Mouse (Mus musculus) limb, embryonic 13.5 days (tissue): Measurements from ENCODE around the gene Lhfpl4. TPM values are rescaled to one million over a fixed set of nuclear protein-coding genes. Genes with fewer than 3 reads are reported as not detected.

Experiments used
- ATAC-seq: fragments of 200-750 bp; cut with Nextera tagmentation; 2 replicates; pipeline ENCODE4 v1.8.0; 2017; ENCODE audit warnings: low read depth, moderate number of reproducible peaks, moderate TSS enrichment; ENCODE audit not compliant: low FRiP score
- H3K27ac ChIP-seq: fragments of 300-500 bp; sonication (generic); 2 replicates; pipeline ENCODE4 v1.5.1; 2015; ENCODE audit warnings: inconsistent platforms, mild to moderate bottlenecking, moderate library complexity
- H3K27me3 ChIP-seq: fragments of 300-500 bp; sonication (generic); 2 replicates; pipeline ENCODE4 v1.6.1; 2015; ENCODE audit warnings: mild to moderate bottlenecking, inconsistent platforms
- H3K36me3 ChIP-seq: fragments of 300-500 bp; sonication (generic); 2 replicates; pipeline ENCODE4 v1.6.1; 2015; ENCODE audit warnings: inconsistent platforms, mild to moderate bottlenecking, moderate library complexity
- H3K4me1 ChIP-seq: fragments of 300-500 bp; sonication (generic); 2 replicates; pipeline ENCODE4 v1.6.1; 2015; ENCODE audit warnings: inconsistent platforms
- H3K4me2 ChIP-seq: fragments of 300-500 bp; sonication (generic); replicated peaks from 2 replicates; pipeline ENCODE4 v1.6.1; 2015; ENCODE audit warnings: inconsistent platforms, mild to moderate bottlenecking, moderate library complexity
- H3K4me3 ChIP-seq: fragments of 300-500 bp; sonication (generic); 2 replicates; pipeline ENCODE4 v1.5.1; 2015; ENCODE audit warnings: moderate library complexity, mild to moderate bottlenecking, inconsistent platforms
- H3K9ac ChIP-seq: fragments of 300-500 bp; sonication (generic); 2 replicates; pipeline ENCODE4 v1.6.1; 2015; ENCODE audit warnings: mild to moderate bottlenecking, inconsistent platforms
- H3K9me3 ChIP-seq: fragments of 300-500 bp; sonication (generic); 2 replicates; pipeline ENCODE4 v1.6.1; 2016; ENCODE audit warnings: inconsistent platforms
- WGBS: fragments of 180-500 bp; shearing (Covaris S2); methylation state at CpG from one replicate; pipeline ENCODE4 v1.1.7; 2015; 5-methylcytosine and 5-hydroxymethylcytosine counted together
- polyA plus RNA-seq: library from polyadenylated mRNA; unstranded; fragments of >200 nt; fragmentation: Nextera tagmentation; extraction: Ambion mirVana; gene quantifications from 2 replicates; pipeline ENCODE4 v1.2.1, GENCODE M21; 2015

Lhfpl4 gene
- polyA plus RNA-seq, 1 experiment from 2014 or later = 0.80 TPM

DNA sequence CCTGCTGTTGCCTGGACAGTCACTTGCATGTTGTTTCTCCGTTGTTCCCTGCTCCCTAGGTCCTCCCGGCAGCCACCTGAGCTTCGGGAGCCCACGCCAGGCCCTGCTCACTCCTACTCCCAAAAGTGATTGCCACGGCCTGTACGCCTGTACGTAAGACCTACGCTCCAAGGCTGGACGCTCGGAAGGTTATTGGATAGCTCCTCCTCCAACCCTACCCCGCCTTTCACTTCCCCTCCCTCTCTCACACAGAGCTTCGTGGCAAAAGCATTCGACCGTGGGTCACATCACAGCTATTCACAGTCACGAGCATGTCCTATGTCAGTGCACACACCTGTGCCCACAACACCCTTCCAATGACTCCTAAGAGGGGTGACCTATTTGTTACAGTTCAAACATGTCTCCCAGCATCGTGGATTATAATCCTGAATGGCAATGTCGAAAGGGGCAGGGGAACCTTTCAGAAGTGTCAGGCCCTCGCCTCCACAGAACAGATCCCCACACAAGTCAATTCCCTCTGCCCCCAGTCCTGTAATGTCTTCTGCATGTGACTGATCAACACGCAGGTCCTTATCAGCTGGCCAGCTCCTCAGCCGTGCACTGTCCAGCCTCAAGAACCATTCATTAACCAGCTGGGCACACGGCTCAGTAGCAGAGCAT lies 10.2 kb downstream of the Lhfpl4 start:
- no peak for ATAC-seq
- WGBS = 79% methylated on average over 21 of the region's 21 CpGs
- H3K9ac ChIP-seq = no peak overlapping the region

DNA sequence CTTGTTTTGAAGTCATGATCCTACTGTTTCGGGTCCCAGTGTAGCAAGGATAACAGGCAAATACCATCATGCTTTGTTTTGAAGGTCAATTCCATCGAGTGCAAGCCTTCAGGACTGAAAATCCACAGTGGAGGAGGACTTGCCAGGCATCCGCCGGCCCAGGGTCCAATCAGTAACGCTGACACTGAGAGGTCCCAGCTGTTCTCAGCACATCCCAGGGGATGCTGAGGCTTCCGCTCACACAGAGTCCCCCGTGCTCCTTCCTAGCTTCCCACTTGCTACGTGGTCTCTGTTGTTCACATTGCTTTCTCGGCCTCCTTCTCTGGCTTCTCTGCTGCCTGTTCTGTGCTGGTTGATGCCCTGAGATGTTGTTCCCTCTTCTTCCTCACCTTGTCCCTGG lies 11.0 kb downstream of the Lhfpl4 start:
- ATAC-seq = no peak

More for the DNA sequence above, 10.2 kb downstream of the Lhfpl4 start:
- no peaks in the 10 kb centered on the region for H3K9me3 ChIP-seq
- no peak overlapping the region for H3K4me3 ChIP-seq
- no peaks in the 10 kb centered on the region for H3K36me3 ChIP-seq
- no peaks in the 10 kb centered on the region for H3K27me3 ChIP-seq
- H3K4me2 ChIP-seq = no peak overlapping the region
- no peaks in the 10 kb centered on the region for H3K4me1 ChIP-seq
- H3K27ac ChIP-seq = no peak overlapping the region

DNA sequence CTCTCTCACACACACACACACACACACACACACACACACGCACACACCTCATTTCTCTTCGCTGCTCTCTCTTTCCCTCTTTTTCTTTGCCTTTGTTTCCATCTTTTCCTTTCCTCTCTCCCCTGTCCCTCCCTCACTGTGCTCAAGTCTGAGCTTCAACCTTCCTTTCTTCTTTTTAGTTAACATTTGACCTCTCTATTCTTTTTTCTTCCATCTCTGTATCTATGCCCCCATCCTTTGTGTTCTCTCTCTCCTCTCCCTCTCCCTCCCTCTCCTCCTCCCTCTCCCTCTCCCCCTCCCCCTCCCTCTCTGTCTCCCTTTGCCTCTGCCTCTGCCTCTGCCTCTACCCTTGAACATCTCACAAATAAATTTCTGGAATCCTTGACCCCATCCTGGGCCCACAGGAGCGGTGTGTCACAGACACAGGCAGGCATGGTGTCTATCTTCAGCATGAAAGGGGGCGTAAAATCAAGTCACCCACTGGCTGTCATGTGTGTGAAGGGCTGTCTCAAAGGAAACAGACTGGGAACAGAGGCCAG lies 15.9 kb downstream of the Lhfpl4 start:
- no peak overlapping the region for H3K4me3 ChIP-seq
- H3K4me2 ChIP-seq = no peak overlapping the region
- no peaks in the 10 kb centered on the region for H3K4me1 ChIP-seq
- no peak overlapping the region for H3K9ac ChIP-seq
- H3K27me3 ChIP-seq = no peaks in the 10 kb centered on the region
- ATAC-seq = no peak
- 43% methylated on average over 4 of the region's 4 CpGs for WGBS
- 0 out of 2 replicates have a peak, but pooled peaks cover 4% of the 10 kb centered on the region for H3K9me3 ChIP-seq
- H3K36me3 ChIP-seq = no peaks in the 10 kb centered on the region
- H3K27ac ChIP-seq = no peak overlapping the region

More for the DNA sequence above, 11.0 kb downstream of the Lhfpl4 start:
- WGBS = 80% methylated on average over 9 of the region's 9 CpGs
- Histone ChIP-seq H3K27me3 (no peaks in the 10 kb centered on the region), H3K27ac (no peak overlapping the region), H3K9me3 (no peaks in the 10 kb centered on the region), H3K4me3 (no peak overlapping the region), H3K4me1 (no peaks in the 10 kb centered on the region), H3K9ac (no peak overlapping the region), H3K36me3 (no peaks in the 10 kb centered on the region), H3K4me2 (no peak overlapping the region)

DNA sequence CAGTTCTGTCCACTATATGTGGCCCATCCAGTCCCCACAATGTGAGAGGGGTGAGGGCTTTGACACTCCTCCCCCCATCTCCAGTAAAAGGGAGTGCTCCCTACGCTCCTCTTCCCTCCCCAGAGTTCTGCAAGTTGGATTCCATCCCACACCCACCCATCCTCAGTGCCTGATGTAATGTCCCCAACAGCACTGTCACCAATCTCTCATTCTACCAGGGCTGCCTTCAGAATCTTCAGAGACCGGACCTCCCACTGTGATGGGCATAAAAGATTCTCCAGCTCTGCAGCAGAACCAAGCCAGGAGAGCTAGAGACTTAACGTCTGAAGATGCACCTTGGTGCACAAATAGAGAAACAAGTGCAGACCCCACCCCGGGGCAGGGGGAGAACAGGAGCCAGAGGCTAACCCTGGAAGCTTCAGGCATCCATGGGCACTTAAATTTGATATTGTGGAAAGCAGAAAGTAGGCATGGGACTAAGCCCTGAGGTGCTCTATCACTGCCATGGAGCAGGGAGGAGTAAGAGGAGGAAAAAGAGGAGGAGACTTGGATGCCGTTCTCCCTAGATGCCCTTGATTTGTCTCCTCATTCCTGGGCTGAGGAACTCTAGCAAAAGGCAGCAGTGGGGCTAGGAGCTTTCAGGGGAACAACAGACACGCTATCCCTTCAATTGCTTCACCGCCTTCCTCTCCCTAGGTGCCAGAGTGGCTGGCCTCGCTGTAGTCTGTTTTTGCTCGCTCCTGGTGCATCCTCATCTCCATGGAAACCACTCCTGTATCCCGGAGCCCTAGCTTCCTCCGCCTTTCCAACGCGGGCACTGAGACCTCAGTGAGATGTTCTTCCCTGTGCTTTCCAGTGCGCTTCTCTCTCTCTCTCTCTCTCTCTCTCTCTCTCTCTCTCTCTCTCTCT lies 16.6 kb downstream of the Lhfpl4 start:
- H3K4me2 ChIP-seq = no peak overlapping the region
- H3K27ac ChIP-seq = no peak overlapping the region
- no peaks in the 10 kb centered on the region for H3K36me3 ChIP-seq
- no peaks in the 10 kb centered on the region for H3K4me1 ChIP-seq
- H3K27me3 ChIP-seq = no peaks in the 10 kb centered on the region
- 24% methylated on average over 14 of the region's 14 CpGs for WGBS
- ATAC-seq = no peak
- 0 out of 2 replicates have a peak, but pooled peaks cover 4% of the 10 kb centered on the region for H3K9me3 ChIP-seq
- no peak overlapping the region for H3K9ac ChIP-seq
- no peak overlapping the region for H3K4me3 ChIP-seq

DNA sequence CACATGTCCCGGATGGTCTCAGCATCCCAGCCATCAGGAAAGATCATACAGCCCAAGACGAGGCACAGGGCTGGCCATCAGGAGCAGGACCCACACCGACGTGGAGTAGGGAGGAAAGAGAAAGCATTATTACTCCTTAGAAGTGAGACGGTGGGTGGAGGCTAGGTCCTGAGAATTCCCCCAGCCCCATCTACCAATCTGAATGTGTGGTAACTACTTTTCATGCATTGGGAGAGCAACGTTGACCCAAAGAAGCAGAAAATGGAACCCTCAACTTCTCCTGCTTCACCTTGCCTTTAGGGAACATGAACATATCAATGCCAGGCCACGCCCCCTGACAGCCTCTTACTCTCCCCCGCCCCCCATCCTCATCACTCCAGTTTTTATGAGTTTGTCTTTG lies 18.6 kb downstream of the Lhfpl4 start:
- WGBS = 85% methylated on average over 8 of the region's 8 CpGs
- Histone ChIP-seq H3K27ac (no peak overlapping the region), H3K4me1 (peaks cover 2% of the 10 kb centered on the region; the same call in 1 of the 2 replicates), H3K9me3 (0 out of 2 replicates have a peak, but pooled peaks cover 4% of the 10 kb centered on the region), H3K36me3 (no peaks in the 10 kb centered on the region), H3K9ac (no peak overlapping the region), H3K4me2 (no peak overlapping the region), H3K4me3 (no peak overlapping the region), H3K27me3 (no peaks in the 10 kb centered on the region)
- no peak for ATAC-seq

DNA sequence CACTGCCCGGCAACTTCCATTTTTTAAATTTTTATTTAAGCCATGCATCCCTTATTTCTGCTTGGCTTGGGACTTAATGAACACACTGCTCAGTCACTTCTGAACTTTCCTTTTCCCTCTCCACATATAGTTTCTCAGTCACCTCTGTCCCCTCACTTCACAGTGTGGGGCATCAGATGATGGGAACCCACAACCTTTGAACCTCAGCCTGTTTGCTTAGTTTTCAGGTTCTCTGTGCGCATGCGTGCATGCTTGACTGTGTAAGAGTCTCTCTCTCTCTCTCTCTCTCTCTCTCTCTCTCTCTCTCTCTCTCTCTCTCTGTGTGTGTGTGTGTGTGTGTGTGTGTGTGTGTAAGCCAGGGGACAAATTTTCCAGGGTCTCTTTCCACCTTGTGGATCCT lies 19.7 kb downstream of the Lhfpl4 start:
- Histone ChIP-seq H3K27me3 (no peaks in the 10 kb centered on the region), H3K4me3 (no peak overlapping the region), H3K9me3 (0 out of 2 replicates have a peak, but pooled peaks cover 4% of the 10 kb centered on the region), H3K4me1 (peaks cover 8% of the 10 kb centered on the region; the same call in 1 of the 2 replicates), H3K4me2 (no peak overlapping the region), H3K36me3 (no peaks in the 10 kb centered on the region), H3K9ac (no peak overlapping the region), H3K27ac (no peak overlapping the region)
- 95% methylated on average over 3 of the region's 3 CpGs for WGBS
- ATAC-seq = no peak

DNA sequence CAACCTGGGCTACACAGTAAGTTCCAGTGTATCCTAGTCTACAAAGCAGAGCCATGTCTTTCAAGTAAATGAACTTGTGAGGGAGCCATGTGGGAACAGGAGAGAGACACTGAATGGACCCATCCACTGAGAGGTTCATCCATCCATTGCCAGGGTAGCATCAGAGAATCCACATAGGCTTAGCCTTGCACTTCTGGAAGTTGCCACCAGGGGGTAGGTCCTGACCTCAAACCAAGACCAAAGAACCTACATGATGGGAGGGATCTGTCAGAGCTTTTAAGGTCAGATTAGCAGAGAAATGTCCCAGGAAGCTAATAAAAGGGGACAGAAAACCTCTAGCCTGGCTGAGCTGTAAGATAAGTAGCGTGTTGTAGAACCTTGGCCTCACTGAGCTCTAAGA lies 22.6 kb downstream of the Lhfpl4 start:
- 0 out of 2 replicates have a peak, but pooled peaks cover 4% of the 10 kb centered on the region for H3K9me3 ChIP-seq
- peaks cover 13% of the 10 kb centered on the region for H3K4me1 ChIP-seq
- H3K4me3 ChIP-seq = no peak overlapping the region
- H3K4me2 ChIP-seq = no peak overlapping the region
- WGBS = 52% methylated on average over 1 of the region's 1 CpGs
- H3K9ac ChIP-seq = no peak overlapping the region
- no peak for ATAC-seq
- no peaks in the 10 kb centered on the region for H3K27me3 ChIP-seq
- no peak overlapping the region for H3K27ac ChIP-seq
- no peaks in the 10 kb centered on the region for H3K36me3 ChIP-seq

DNA sequence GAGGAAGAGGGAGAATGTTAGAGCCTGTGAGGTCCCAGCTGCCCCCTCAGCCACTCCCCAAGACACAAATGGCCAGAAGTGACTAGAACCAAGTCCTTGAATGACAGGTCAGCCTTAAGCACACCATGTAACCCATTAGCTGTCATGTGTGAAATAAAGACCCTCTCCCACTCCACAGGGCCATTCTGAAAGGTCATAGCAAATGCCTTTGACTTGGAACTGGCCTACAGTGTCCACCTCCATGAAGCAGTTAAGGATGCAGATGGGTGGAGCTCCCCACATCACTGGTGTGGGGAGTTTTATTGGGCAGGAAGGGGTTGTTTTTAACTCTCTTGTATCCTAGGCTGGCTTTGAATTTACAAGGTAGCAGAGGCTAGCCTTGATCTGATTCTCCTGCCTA lies 23.2 kb downstream of the Lhfpl4 start:
- peaks cover 18% of the 10 kb centered on the region for H3K4me1 ChIP-seq
- H3K4me2 ChIP-seq = no peak overlapping the region
- no peak for ATAC-seq
- H3K36me3 ChIP-seq = no peaks in the 10 kb centered on the region
- no peaks in the 10 kb centered on the region for H3K9me3 ChIP-seq
- no peak overlapping the region for H3K27ac ChIP-seq
- H3K9ac ChIP-seq = no peak overlapping the region
- H3K27me3 ChIP-seq = no peaks in the 10 kb centered on the region
- no peak overlapping the region for H3K4me3 ChIP-seq

DNA sequence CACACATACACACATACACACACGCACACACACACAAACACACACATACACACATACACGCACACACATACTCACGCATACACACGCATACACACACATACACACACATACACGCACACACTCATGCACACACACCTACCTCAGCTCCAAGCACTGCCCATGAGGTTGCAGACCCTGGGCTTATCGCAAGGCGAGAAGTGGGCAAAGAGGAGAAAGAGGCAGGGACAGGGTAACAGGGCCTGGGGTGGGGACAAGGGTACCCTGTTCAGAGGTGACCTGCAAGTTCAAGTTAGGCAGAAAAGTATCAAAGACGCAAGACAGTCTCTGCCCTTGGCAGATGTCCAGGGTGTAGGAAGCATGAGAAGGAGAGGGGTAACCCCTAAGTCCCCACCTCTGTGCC lies 24.5 kb downstream of the Lhfpl4 start:
- Histone ChIP-seq H3K27me3 (no peaks in the 10 kb centered on the region), H3K36me3 (no peaks in the 10 kb centered on the region), H3K27ac (no peak overlapping the region), H3K4me2 (no peak overlapping the region), H3K9me3 (no peaks in the 10 kb centered on the region), H3K4me3 (no peak overlapping the region), H3K4me1 (peaks cover 23% of the 10 kb centered on the region), H3K9ac (no peak overlapping the region)
- no peak for ATAC-seq
- WGBS = 92% methylated on average over 8 of the region's 8 CpGs

DNA sequence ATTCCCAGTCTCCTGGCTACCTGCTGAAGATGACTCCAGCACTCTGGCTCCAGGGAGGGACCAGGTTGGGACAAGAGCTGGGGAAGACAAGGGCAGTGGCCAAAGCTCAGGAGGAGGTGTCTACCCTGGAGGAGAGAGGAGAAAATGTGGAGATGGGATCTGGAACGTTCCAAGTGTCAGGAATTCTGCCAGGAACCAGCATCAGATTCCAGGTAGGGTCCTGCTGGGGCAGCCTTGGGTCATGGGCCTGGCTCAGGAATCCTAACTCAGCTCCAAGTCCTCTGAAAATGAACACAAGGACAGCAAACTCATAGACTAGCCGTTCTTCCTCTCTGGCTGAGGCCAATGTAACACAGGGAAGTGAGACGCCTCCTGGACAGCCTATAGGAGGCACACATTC lies 25.3 kb downstream of the Lhfpl4 start:
- Histone ChIP-seq H3K27ac (no peak overlapping the region), H3K9me3 (no peaks in the 10 kb centered on the region), H3K4me2 (no peak overlapping the region), H3K36me3 (no peaks in the 10 kb centered on the region), H3K9ac (no peak overlapping the region), H3K27me3 (no peaks in the 10 kb centered on the region), H3K4me1 (peaks cover 23% of the 10 kb centered on the region), H3K4me3 (no peak overlapping the region)
- ATAC-seq = no peak
- 66% methylated on average over 3 of the region's 3 CpGs for WGBS

DNA sequence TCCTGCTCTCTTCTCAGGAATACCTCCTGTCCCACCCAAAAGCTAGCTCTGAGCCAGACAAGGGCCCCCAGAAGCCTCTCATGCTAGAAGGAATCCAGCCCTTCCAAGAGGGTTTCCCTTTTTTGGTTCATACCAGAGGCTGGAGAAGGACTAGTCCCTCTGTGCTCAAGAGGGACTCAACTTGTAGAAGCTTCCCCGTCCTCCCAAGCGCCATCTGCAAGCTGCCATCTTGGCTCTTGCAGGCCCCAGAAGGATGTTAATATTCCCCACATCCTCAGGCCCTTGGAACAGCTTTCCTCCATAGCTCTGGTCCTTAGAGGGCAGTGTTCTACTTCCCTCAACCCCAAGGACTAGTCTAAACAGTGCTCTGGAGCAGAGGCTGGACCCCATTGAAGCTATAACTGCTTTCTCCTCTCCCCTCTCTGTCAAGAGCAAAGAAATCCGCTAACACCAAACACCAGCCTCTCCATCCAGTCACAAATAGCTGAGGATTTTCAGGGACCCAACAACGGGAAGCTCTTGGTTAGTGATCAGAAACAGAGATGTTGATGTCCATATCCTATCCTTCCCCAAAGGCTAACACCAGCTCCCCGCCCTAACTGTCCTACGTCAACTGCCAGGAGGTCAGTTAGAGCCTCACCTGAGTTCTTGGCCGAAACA lies 26.7 kb downstream of the Lhfpl4 start:
- Histone ChIP-seq H3K27me3 (no peaks in the 10 kb centered on the region), H3K27ac (no peak overlapping the region), H3K4me1 (peaks cover 23% of the 10 kb centered on the region), H3K4me3 (no peak overlapping the region), H3K36me3 (no peaks in the 10 kb centered on the region), H3K4me2 (no peak overlapping the region), H3K9ac (no peak overlapping the region), H3K9me3 (no peaks in the 10 kb centered on the region)
- no peak for ATAC-seq
- WGBS = 87% methylated on average over 7 of the region's 7 CpGs
